Mouse (Mus musculus) ES-Bruce4 (cell line): ENCODE measurements around the gene Anp32e. TPM values are rescaled to one million over a fixed set of nuclear protein-coding genes. Genes with fewer than 3 reads are reported as not detected.
"Not testable (repeated sequence)": the region's sequence is repeated elsewhere in the genome, so short reads cannot be mapped to it uniquely, and the experiment has no call there.

Experiments used
- H3K27ac ChIP-seq: 2 replicates; pipeline ENCODE4 v1.5.1; 2012; ENCODE audit warnings: low read length, inconsistent platforms; ENCODE audit not compliant: insufficient read depth
- H3K27me3 ChIP-seq: 2 replicates; pipeline ENCODE4 v1.6.1; 2012; ENCODE audit warnings: mild to moderate bottlenecking, low read length, inconsistent platforms; ENCODE audit not compliant: control insufficient read depth, poor library complexity, insufficient read depth, severe bottlenecking
- H3K36me3 ChIP-seq: 2 replicates; pipeline ENCODE4 v1.6.1; 2012; ENCODE audit warnings: inconsistent platforms, mild to moderate bottlenecking, low read length, moderate library complexity; ENCODE audit not compliant: control insufficient read depth, poor library complexity, insufficient read depth, severe bottlenecking
- H3K4me1 ChIP-seq: one replicate; pipeline ENCODE4 v1.8.1; 2011; ENCODE audit warnings: low read length; ENCODE audit not compliant: control insufficient read depth, insufficient read depth
- H3K4me3 ChIP-seq: 2 replicates; pipeline ENCODE4 v1.5.1; 2011; ENCODE audit warnings: low read depth, mild to moderate bottlenecking, low read length
- H3K9ac ChIP-seq: 2 replicates; pipeline ENCODE4 v1.6.1; 2012; ENCODE audit warnings: low read depth, mild to moderate bottlenecking, inconsistent platforms; ENCODE audit not compliant: poor library complexity, severe bottlenecking
- H3K9me3 ChIP-seq: replicated peaks from 2 replicates; pipeline ENCODE4 v1.6.1; 2012; ENCODE audit warnings: mild to moderate bottlenecking, low read length, inconsistent platforms; ENCODE audit not compliant: control insufficient read depth, poor library complexity, insufficient read depth, severe bottlenecking
- CTCF ChIP-seq: IDR thresholded peaks from one replicate; pipeline ENCODE4 v1.8.1; 2011; ENCODE audit warnings: low read depth, low read length
- EP300 ChIP-seq: IDR thresholded peaks from 2 replicates; pipeline ENCODE4 v1.6.1; 2011; ENCODE audit warnings: low read depth, low read length; ENCODE audit not compliant: insufficient read depth
- POLR2A ChIP-seq: IDR thresholded peaks from one replicate; pipeline ENCODE4 v1.8.1; 2011; ENCODE audit warnings: low read length; ENCODE audit not compliant: insufficient read depth
- polyA plus RNA-seq: library from polyadenylated mRNA; stranded (reverse); fragments of >200 nt; gene quantifications from 2 replicates; pipeline ENCODE4 v1.2.4, GENCODE M21; 2011; ENCODE audit warnings: low read depth; ENCODE audit not compliant: missing spikeins, insufficient read depth, insufficient read length

Gene Anp32e
- polyA plus RNA-seq, 1 experiment, result 386 TPM

DNA sequence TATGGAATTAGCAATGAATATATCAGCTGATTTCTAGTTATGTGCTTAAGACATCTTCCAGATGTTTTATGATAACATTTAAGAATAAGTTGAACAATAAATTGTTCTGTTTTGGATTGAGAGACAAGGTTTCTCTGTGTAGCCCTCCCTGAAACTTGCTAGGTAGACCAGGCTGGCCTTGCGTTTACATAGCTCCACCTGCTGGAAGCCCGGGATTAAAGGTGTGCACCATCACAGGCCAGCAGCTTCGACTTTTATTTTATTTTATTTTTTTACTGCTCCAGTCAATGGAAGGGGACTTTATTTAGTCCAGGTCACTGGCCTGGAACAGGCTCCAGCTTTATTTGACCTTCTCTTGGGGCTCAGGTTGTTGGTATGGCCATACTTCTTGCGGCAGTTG is 34.6 kb downstream of the Anp32e start:
- H3K27ac ChIP-seq, result no peak overlapping the region
- H3K4me3 ChIP-seq, result no peak overlapping the region
- H3K27me3 ChIP-seq, result no peaks in the 10 kb centered on the region
- TF ChIP-seq CTCF, result peak; percentile 68
- TF ChIP-seq POLR2A, result no peak
- no peaks in the 10 kb centered on the region for H3K4me1 ChIP-seq
- H3K9me3 ChIP-seq, result no peaks in the 10 kb centered on the region
- H3K36me3 ChIP-seq, result no peaks in the 10 kb centered on the region
- H3K9ac ChIP-seq, result no peak overlapping the region

GRCm38 (mm10) chr3:95965518-95966451 is 36.7 kb downstream of the Anp32e start:
- H3K4me1 ChIP-seq, result no peaks in the 10 kb centered on the region
- H3K9me3 ChIP-seq, result no peaks in the 10 kb centered on the region
- H3K27me3 ChIP-seq, result no peaks in the 10 kb centered on the region
- no peak for TF ChIP-seq EP300
- TF ChIP-seq POLR2A, result no peak
- TF ChIP-seq CTCF, result no peak
- no peak overlapping the region for H3K9ac ChIP-seq
- H3K27ac ChIP-seq, result no peak overlapping the region
- no peak overlapping the region for H3K4me3 ChIP-seq
- H3K36me3 ChIP-seq, result no peaks in the 10 kb centered on the region

- Histone ChIP-seq H3K36me3 (no peaks in the 10 kb centered on the region), H3K27ac (no peak overlapping the region), H3K27me3 (peaks cover 3% of the 10 kb centered on the region; the same call in 1 of the 2 replicates), H3K4me3 (no peak overlapping the region), H3K9ac (no peak overlapping the region), H3K4me1 (no peaks in the 10 kb centered on the region), H3K9me3 (no peaks in the 10 kb centered on the region)
- no peak for TF ChIP-seq CTCF
- TF ChIP-seq EP300, result no peak
- no peak for TF ChIP-seq POLR2A
Measured at GRCm38 (mm10) chr3:95969277-95969676, 40.2 kb downstream of the Anp32e start.

GRCm38 (mm10) chr3:95970661-95971060 is 41.6 kb downstream of the Anp32e start:
- H3K27me3 ChIP-seq, H3K27ac ChIP-seq: not testable (repeated sequence)

DNA sequence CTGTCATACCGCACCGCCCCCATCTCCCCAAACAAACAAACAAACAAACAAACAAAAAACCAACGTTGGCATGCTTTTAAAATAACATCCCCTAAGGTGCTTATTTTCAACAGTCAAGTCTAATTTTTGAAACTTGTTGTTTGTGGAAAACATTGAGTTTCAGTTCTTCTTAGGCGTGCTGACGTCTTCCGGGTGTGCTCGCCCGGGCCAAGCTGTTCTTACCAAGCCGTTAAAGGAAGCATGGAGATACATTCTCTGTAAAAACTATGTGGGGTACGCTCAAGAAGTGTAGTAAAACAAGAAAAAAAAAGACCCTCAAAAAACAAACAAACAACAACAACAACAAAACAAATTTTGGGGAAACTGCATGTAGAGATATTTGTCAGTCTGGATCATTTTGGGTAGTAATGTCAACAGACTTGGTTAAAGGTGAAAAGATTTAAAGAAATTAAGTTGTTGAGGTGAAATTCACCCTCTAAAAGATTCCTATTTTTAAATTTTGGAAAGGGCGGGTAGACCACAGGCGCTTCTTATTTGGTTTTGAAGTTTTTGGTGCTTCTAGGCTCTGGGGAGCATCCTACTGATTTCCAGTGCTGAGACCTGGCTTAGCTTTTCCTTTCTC is 43.3 kb downstream of the Anp32e start:
- Histone ChIP-seq H3K27ac (no peak overlapping the region), H3K4me1 (no peaks in the 10 kb centered on the region), H3K27me3 (peaks cover 3% of the 10 kb centered on the region; the same call in 1 of the 2 replicates), H3K4me3 (no peak overlapping the region), H3K9ac (peak overlapping the region; percentile 9), H3K36me3 (no peaks in the 10 kb centered on the region), H3K9me3 (no peaks in the 10 kb centered on the region)
- TF ChIP-seq POLR2A, result no peak
- no peak for TF ChIP-seq CTCF
- TF ChIP-seq EP300, result no peak

More at GRCm38 (mm10) chr3:95970661-95971060, 41.6 kb downstream of the Anp32e start:
- H3K36me3 ChIP-seq, H3K4me3 ChIP-seq, H3K4me1 ChIP-seq, H3K9ac ChIP-seq, H3K9me3 ChIP-seq: not testable (repeated sequence)
